Mouse (Mus musculus) spleen, adult 2 months (tissue): ENCODE data around the gene Slco4c1. TPM values are rescaled to one million over a fixed set of nuclear protein-coding genes. Genes with fewer than 3 reads are reported as not detected.

Experiments used
- DNase-seq, 2 experiments: peaks; one replicate each; pipeline versions ENCODE4 v3.0.0 to v3.0.0-alpha.2; 2012 to 2021; ENCODE audit warnings: low spot score in 2 of 2, low read depth in 1 of 2
- H3K27ac ChIP-seq: fragments of 200-500 bp; 2 replicates; pipeline ENCODE4 v1.5.1; 2012; ENCODE audit warnings: low read length, inconsistent platforms; ENCODE audit not compliant: insufficient read depth
- H3K27me3 ChIP-seq: fragments of 200-500 bp; 2 replicates; pipeline ENCODE4 v1.6.1; 2012; ENCODE audit warnings: mild to moderate bottlenecking, moderate library complexity, low read length, inconsistent platforms; ENCODE audit not compliant: control insufficient read depth, insufficient read depth
- H3K36me3 ChIP-seq: fragments of 200-500 bp; 2 replicates; pipeline ENCODE4 v1.6.1; 2012; ENCODE audit warnings: mild to moderate bottlenecking, low read length, inconsistent platforms; ENCODE audit not compliant: control insufficient read depth, insufficient read depth
- H3K4me1 ChIP-seq: fragments of 200-500 bp; 2 replicates; pipeline ENCODE4 v1.6.1; 2011; ENCODE audit warnings: inconsistent platforms; ENCODE audit not compliant: control insufficient read depth, insufficient read depth, insufficient read length
- H3K4me3 ChIP-seq: fragments of 200-500 bp; 2 replicates; pipeline ENCODE4 v1.5.1; 2011; ENCODE audit warnings: mild to moderate bottlenecking, inconsistent platforms; ENCODE audit not compliant: insufficient read depth, insufficient read length; ENCODE audit errors: extremely low read depth
- CTCF ChIP-seq: fragments of 200-500 bp; IDR thresholded peaks from 2 replicates; pipeline ENCODE4 v1.5.1; 2011; ENCODE audit warnings: mild to moderate bottlenecking, inconsistent platforms; ENCODE audit not compliant: insufficient read depth, insufficient read length, insufficient replicate concordance; ENCODE audit errors: extremely low read depth
- POLR2A ChIP-seq: fragments of 200-500 bp; IDR thresholded peaks from 2 replicates; pipeline ENCODE4 v1.6.1; 2011; ENCODE audit warnings: low read depth, low read length, inconsistent platforms
- WGBS: fragments of 180-500 bp; shearing (Covaris S2); methylation state at CpG from one replicate; pipeline ENCODE4 v1.1.7; 2018; 5-methylcytosine and 5-hydroxymethylcytosine counted together
- polyA plus RNA-seq: library from polyadenylated mRNA; depleted of rRNA; stranded (reverse); fragments of >200 nt; gene quantifications from 2 replicates; pipeline ENCODE4 v1.2.3, GENCODE M21; 2012; rRNA removed

Slco4c1 gene
- 0.06 and 0.09 TPM in 2 replicates for polyA plus RNA-seq

DNA sequence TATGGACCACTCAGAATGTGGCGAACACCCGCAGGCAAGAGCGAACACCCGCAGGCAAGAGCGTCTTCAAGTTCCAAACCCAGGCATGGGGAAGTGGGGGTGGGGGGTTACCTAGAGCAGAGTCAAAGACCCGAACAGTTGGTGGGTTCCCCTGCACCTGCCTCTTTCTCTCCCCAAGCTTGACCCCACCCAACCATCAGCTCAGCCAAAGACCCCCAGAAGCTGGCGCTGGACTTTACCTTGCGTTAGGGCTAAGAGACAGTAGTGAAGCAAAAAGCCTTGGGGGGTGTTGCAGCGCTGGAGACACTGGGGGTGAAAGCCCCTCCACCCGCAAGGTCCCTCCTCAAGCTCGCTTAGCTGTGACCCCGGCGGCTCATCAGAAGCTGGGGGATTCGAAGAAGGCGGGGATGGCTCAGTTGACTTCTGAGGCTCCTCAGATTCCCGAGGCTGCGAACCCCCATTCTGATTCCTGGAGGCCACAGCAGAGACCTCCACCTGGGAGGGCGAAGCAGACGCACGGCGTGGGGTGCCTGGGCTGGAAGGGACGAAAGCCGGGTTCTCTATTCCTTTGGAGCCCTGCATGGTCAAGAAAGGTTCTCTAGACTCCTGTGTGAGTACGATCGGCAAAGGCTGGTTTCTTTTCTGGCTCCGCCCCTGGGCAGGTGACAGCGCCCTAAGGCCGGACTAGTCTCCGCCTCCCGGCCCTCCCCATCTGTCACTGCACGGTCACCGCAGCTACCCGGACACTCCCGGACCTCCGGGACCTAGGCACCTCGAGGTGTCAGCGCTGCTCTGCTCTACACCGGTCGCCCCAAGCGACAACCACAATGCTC is at the start of gene Slco4c1:
TSS of gene Slco4c1 (minus strand) at position 644 of the 833 bp plus-strand sequence.
- H3K4me1 ChIP-seq = no peaks in the 10 kb centered on the region; the same call in 1 of the 2 replicates
- no peak for DNase-seq
- TF ChIP-seq CTCF (no peak), POLR2A (no peak)
- WGBS = 3% methylated on average over 40 of the region's 40 CpGs
- no peaks in the 10 kb centered on the region for H3K36me3 ChIP-seq
- H3K27me3 ChIP-seq = no peaks in the 10 kb centered on the region; the same call in none of the 2 replicates
- peak within 1 kb of the TSS; percentile 19; the same call in 1 of the 2 replicates for H3K4me3 ChIP-seq
- H3K27ac ChIP-seq = no peak within 1 kb of the TSS

DNA sequence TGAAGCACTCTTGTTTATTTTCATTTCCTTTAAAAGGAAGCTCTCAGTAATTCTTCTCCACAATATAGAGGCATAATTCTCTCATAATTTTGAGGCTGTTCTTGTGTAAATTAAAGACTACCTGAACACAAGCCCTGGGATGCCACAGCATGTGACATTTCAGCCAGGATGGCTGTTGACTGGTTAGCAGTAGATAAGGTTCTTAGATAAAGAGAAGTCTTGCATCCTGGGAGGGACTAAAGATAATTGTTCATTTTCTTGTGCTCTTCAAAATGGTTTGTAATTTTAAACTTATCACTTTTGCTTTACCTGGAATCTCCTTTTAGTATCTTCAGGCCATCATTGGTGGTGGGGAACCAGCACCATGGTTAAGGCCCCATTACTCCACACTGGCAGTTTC is 45.4 kb upstream of the Slco4c1 start:
- H3K27ac ChIP-seq = no peak overlapping the region
- TF ChIP-seq CTCF = no peak
- no peak for TF ChIP-seq POLR2A
- no peak for DNase-seq

GRCm38 (mm10) chr1:96883788-96884187 is 11.8 kb upstream of the Slco4c1 start:
- Histone ChIP-seq H3K27me3 (no peaks in the 10 kb centered on the region), H3K4me1 (no peaks in the 10 kb centered on the region), H3K27ac (no peak overlapping the region), H3K4me3 (no peak overlapping the region), H3K36me3 (no peaks in the 10 kb centered on the region)
- TF ChIP-seq CTCF (no peak), POLR2A (no peak)
- DNase-seq = no peak

More for the DNA sequence above, 45.4 kb upstream of the Slco4c1 start:
- Histone ChIP-seq H3K36me3 (no peaks in the 10 kb centered on the region), H3K27me3 (no peaks in the 10 kb centered on the region), H3K4me3 (no peak overlapping the region), H3K4me1 (no peaks in the 10 kb centered on the region)

GRCm38 (mm10) chr1:96878572-96878971 is 6.6 kb upstream of the Slco4c1 start:
- 91% methylated on average over 1 of the region's 1 CpGs for WGBS

GRCm38 (mm10) chr1:96876076-96876475 is 4.1 kb upstream of the Slco4c1 start:
- TF ChIP-seq POLR2A = no peak
- TF ChIP-seq CTCF = no peak
- H3K27ac ChIP-seq = no peak overlapping the region
- no peaks in the 10 kb centered on the region; the same call in 1 of the 2 replicates for H3K4me1 ChIP-seq
- no peaks in the 10 kb centered on the region for H3K36me3 ChIP-seq
- no peaks in the 10 kb centered on the region; the same call in 1 of the 2 replicates for H3K27me3 ChIP-seq
- WGBS = 78% methylated on average over 1 of the region's 1 CpGs
- H3K4me3 ChIP-seq = no peak overlapping the region
- no peak for DNase-seq

More at GRCm38 (mm10) chr1:96878572-96878971, 6.6 kb upstream of the Slco4c1 start:
- Histone ChIP-seq H3K27me3 (no peaks in the 10 kb centered on the region), H3K4me3 (no peak overlapping the region), H3K36me3 (no peaks in the 10 kb centered on the region), H3K4me1 (no peaks in the 10 kb centered on the region), H3K27ac (no peak overlapping the region)
- no peak for TF ChIP-seq CTCF
- DNase-seq = no peak

- WGBS = 81% methylated on average over 1 of the region's 1 CpGs
- H3K27ac ChIP-seq = no peak overlapping the region
- no peak overlapping the region for H3K4me3 ChIP-seq
- H3K36me3 ChIP-seq = no peaks in the 10 kb centered on the region
- TF ChIP-seq CTCF = no peak
- TF ChIP-seq POLR2A = no peak
- no peaks in the 10 kb centered on the region; the same call in 1 of the 2 replicates for H3K4me1 ChIP-seq
- H3K27me3 ChIP-seq = no peaks in the 10 kb centered on the region; the same call in none of the 2 replicates
- DNase-seq = no peak
These were observed 2.7 kb upstream of the Slco4c1 start for GRCm38 (mm10) chr1:96874636-96875035.

- H3K27ac ChIP-seq = no peak overlapping the region
- no peaks in the 10 kb centered on the region; the same call in none of the 2 replicates for H3K27me3 ChIP-seq
- TF ChIP-seq CTCF = no peak
- no peak for TF ChIP-seq POLR2A
- H3K4me3 ChIP-seq = 0 out of 2 replicates have a peak overlapping the region, but pooled peaks have one; percentile 19
- no peaks in the 10 kb centered on the region for H3K36me3 ChIP-seq
- DNase-seq = no peak
- no peaks in the 10 kb centered on the region; the same call in 1 of the 2 replicates for H3K4me1 ChIP-seq
- 2% methylated on average over 10 of the region's 10 CpGs for WGBS
These were observed 356 bp upstream of the Slco4c1 start for GRCm38 (mm10) chr1:96872361-96872693.
